38 mouse cellular contexts compared by ENCODE assay signal in the genomic region with DNA sequence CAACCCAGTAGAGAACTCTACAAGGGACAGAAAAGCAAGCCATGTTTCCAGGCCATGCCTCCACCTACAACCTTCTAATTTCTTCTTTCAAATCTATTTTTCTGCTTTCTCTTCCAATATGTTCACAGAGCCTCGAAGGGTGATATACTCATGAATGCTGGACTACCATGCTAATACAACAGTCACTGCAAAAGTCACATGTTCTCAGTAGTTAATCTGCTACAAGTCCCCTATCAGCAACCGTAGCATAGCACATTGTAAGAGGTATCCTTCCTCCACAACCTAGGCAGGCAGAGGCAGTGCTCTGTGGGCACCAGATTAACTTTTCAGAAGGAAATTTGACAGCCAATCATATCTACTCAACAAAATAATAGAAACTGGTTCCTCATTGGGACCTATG. TPM values are rescaled to one million over a fixed set of nuclear protein-coding genes. Genes with fewer than 3 reads are reported as not detected.
"Had no signal": no experiment of that assay in that cellular context is flagged by ENCODE, and none has a peak within 500 bp of the region (broad histone marks: within the 10 kb centered on the region; RNA-seq: fewer than 3 reads in every experiment).

No protein-coding gene starts in this region.

- H3K9ac ChIP-seq: embryonic facial prominence, embryonic 12.5 days; embryonic facial prominence, embryonic 13.5 days; embryonic facial prominence, embryonic 15.5 days; forebrain, embryonic 12.5 days; forebrain, embryonic 13.5 days; forebrain, embryonic 15.5 days; forebrain, postnatal 0 days had no signal

- H3K4me1 ChIP-seq: embryonic facial prominence, embryonic 10.5 days; embryonic facial prominence, embryonic 12.5 days; embryonic facial prominence, embryonic 13.5 days; embryonic facial prominence, embryonic 15.5 days; forebrain, embryonic 10.5 days; forebrain, embryonic 12.5 days; forebrain, embryonic 13.5 days; forebrain, embryonic 15.5 days had no signal

- DNase-seq: cerebellum, adult 9-10 months; cerebellum, adult 9-11 months; cerebellum, postnatal 10 days; cerebellum, postnatal 14 days; cerebellum, postnatal 25 days; cerebellum, postnatal 36 days; embryo, embryonic 11 days; forebrain, postnatal 0 days; gastrocnemius, adult 2 months; gastrocnemius, postnatal 10 days; gastrocnemius, postnatal 14 days; gastrocnemius, postnatal 25 days; gastrocnemius, postnatal 36 days; heart, adult 11 months; heart, adult 18-20 months; heart, adult 2 months had no signal

- H3K27ac ChIP-seq: embryonic facial prominence, embryonic 10.5 days; embryonic facial prominence, embryonic 12.5 days; embryonic facial prominence, embryonic 13.5 days; embryonic facial prominence, embryonic 15.5 days; forebrain, embryonic 10.5 days; forebrain, embryonic 12.5 days; forebrain, embryonic 13.5 days; forebrain, embryonic 15.5 days; gastrocnemius, adult 2 months; heart, adult 2 months had no signal

- H3K9me3 ChIP-seq: embryonic facial prominence, embryonic 15.5 days; forebrain, embryonic 10.5 days; forebrain, embryonic 12.5 days had no signal

- H3K4me3 ChIP-seq: embryonic facial prominence, embryonic 10.5 days; embryonic facial prominence, embryonic 12.5 days; embryonic facial prominence, embryonic 13.5 days; embryonic facial prominence, embryonic 15.5 days; erythroblast, embryonic 14.5 days; forebrain, embryonic 10.5 days; forebrain, embryonic 12.5 days; forebrain, embryonic 13.5 days; forebrain, embryonic 15.5 days; gastrocnemius, adult 2 months; heart, adult 2 months had no signal

- H3K27me3 ChIP-seq: embryonic facial prominence, embryonic 12.5 days; embryonic facial prominence, embryonic 13.5 days; embryonic facial prominence, embryonic 15.5 days; forebrain, embryonic 12.5 days; forebrain, embryonic 13.5 days; forebrain, embryonic 15.5 days had no signal

RNA-seq across cellular contexts. Expression of a gene that starts 58.0 kb away (rescaled TPM):
- total RNA-seq: common myeloid progenitor, adult 5-6 weeks; forebrain, postnatal 0 days; gastrocnemius, adult 18-20 months; gastrocnemius, adult 2 months; gastrocnemius, adult 8-10 months; gastrocnemius, postnatal 10 days; gastrocnemius, postnatal 14 days; gastrocnemius, postnatal 25 days; gastrocnemius, postnatal 36 days; gastrocnemius, postnatal 4 days; granulocyte monocyte progenitor cell, adult 5-6 weeks; heart, adult 18-20 months; heart, adult 2 months; heart, adult 8-10 months had no signal
- polyA plus RNA-seq: cortical plate, adult 2 months; embryonic facial prominence, embryonic 10.5 days; embryonic facial prominence, embryonic 11.5 days; embryonic facial prominence, embryonic 12.5 days; embryonic facial prominence, embryonic 14.5 days; erythroblast, embryonic 14.5 days; forebrain, embryonic 11.5 days; forebrain, embryonic 14.5 days; frontal cortex, adult 2 months; gonadal fat pad, adult 2 months; heart, adult 2 months had no signal
